Mouse (Mus musculus) cerebellum, adult 9-10 months (tissue): ENCODE data around the gene Mical2.

Source experiments
- DNase-seq: peaks from one replicate; pipeline ENCODE4 v3.0.0; 2022

Mical2 gene

DNA sequence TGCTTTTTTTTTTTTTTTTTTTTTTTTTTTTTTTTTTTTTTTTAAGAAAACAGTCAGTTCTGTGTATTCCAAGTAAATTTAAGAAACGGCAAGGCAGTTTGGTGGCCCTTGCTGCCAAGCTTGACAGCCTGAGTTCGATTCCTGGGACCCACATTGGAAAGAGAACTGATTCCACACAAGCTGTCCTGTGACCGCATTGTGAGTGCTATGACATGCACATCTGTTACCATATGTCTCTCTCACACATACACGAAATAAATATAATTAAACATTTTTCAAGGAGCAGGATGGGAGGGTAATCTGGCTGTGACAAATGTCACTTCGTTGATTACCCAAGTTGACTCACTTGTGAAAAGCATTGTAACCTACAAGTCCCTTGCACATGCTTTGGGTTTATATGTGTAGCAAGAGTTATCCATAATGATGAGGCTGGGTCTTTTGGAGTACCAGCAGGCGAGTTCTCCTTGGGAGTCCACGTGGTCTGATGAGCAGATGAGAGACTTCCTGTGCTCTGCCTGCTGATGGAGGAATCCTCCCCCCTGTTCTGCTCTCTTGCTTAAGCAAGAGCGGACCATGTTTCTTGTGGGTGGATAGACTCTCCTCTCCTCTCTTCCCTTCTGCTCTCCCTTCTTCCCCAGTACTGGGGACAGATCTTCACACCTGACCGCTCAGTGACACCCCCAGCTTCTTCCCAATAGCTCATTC is 58.1 kb downstream of the Mical2 start:
- DNase-seq: no peak

GRCm38 (mm10) chr7:112285573-112285972 is 59.9 kb downstream of the Mical2 start:
- no peak for DNase-seq

- no peak for DNase-seq
These were observed 62.9 kb downstream of the Mical2 start for GRCm38 (mm10) chr7:112288352-112289107.

DNA sequence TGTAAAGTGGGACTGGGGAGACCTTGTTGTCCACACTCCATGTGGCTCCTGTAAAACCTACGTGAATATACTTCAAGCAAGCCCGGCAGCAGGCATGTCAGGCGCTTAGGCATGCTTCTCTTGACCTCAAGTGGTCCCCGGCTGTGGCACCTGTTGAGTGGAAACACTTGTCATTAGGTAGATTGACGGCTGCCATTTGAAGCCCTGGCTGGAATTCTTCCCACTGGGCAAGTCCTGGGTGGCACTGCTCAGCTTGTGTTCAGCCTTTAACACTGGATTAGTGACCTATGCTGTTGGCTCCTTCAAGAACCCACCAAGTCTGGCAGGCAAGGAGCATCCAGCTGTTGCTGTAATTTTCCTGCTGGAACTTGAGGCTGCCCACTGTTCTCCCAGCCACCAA is 63.9 kb downstream of the Mical2 start:
- no peak for DNase-seq

DNA sequence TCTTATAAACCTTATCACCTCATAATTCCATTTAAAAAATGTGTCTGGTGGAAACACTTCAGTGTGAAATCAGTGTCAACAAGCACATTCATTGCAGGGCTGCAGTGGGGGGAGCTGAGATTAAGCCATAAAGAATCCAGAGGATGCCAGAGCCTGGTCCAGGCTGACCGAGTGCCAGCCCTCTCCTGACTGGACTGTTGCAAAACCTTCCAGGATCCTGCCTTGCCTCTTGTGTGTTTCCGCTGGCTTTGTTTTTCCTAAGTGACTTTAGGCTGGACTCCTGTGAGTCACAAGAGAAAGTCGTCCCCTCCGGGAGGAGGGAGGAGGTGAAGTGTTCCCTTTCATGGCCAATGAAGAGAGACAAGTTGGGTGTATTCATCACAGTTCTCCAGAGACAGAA is 64.3 kb downstream of the Mical2 start:
- DNase-seq: no peak

DNA sequence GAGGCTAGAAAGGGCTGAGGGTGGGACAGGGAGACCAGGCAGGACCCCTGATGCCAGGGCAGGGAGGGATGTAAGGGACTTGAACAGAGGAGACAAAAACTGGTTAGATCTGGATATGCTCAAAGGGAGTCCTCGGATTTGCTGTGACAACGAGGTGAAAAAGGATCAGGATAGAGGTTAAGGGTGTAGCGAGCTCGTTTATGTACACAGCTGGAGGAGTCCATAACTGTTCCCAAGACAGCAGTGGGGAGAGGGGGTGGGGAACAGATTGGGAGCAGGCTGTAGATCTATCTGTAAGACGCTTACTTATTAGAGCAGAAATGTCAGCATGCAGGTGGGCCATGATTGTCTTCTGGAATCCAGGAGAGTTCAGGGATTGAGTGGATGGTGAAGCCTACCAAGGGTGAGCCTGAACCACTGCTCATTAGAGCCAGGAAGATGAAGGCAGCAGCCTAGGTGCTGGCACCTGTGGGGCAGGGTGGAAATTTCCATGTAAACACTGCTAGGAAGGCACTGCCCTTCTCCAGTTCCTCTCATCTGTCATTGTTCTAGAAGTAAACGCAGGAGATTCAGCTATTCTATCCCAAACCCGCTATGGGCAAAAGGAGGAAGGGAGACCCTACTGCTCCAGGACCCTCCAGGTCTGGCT is 67.9 kb downstream of the Mical2 start:
- no peak for DNase-seq

DNA sequence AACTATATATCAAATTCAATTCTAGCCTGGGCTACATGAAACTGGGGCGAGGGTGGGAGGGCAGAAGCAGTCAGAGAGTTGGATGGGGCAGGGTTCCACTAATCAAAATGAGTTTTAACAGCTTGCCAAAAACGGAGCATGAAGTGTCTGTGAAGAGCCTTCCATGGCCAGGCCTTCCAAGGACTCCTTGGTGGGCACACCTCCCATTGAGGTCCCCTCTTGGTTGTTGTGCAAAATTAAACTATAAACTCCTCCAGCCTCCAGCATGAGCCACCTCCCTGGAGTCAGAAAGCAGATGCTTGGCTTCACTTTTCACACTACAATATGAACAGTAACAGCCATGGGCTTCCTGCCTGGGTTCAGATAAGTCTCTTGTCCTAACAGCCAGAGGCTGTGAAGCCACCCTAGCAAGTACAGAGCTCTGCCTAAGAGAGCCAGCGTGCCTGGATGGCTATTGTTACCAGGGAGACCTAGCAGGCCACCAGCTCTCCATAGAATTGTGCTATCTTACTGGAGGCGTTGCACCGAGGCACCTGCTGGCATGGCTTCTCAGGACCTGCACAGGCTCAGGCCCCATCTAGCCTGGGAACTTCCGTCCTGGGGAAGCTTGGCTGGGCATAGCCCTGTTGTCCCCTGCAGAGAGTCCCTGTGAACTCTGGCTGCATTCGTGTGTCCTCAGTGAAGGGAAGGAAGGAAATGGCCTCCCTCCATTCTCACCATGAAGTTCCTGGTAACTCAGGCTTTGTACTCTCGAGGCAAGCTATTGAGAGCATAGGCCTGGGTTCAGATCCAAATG is 70.0 kb downstream of the Mical2 start:
- DNase-seq: no peak

DNA sequence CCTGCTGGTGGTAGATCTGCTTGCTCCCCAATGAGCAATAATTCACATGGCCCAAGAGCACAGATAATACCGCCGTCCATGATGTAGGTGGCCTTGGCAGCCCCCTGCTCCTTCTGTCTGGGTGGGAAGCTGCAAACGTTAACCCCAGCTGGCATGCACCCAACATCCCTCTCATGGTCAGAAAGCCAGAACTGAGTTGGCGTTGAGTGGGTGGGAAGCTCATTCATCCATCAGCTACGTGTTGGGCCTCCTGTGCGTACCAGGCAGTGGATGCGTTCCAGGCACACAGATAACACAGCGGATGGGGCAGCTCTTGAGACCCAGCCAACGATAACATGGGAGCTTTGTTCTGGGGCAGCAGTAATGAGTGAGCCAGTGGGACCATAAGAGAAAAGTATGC is 72.4 kb downstream of the Mical2 start:
- DNase-seq: peak; percentile 74

DNA sequence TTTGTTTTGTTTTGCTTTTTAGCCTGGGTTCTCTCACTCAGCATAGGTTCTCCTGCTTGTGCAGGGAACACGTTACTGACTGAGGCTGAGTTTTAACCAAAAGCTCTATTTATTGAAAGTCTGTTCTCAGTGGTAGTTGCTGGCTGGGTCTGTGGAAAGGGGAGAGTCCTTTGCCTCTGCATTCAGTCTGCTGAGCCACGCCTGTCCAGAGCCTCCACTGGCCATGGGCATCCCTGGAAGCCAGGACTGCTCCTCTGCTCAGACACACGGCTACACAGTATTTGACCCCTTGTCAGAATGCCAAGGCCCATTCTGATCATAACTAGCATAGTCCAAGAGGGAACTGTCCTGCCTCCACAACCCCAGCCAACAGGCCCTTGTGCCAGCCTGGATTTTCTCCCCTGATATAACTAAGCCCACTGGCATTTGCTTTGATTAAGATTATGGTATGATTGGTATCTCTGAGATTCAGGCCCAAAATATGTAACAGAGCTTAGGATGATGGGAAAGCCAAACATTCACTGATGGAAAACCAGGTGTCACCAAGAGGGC is 73.3 kb downstream of the Mical2 start:
- no peak for DNase-seq

GRCm38 (mm10) chr7:112299521-112300096 is 74.0 kb downstream of the Mical2 start:
- DNase-seq: no peak

GRCm38 (mm10) chr7:112300141-112300540 is 74.5 kb downstream of the Mical2 start:
- peak; percentile 86 for DNase-seq

- DNase-seq: no peak
These were observed 75.4 kb downstream of the Mical2 start for GRCm38 (mm10) chr7:112301052-112301451.

DNA sequence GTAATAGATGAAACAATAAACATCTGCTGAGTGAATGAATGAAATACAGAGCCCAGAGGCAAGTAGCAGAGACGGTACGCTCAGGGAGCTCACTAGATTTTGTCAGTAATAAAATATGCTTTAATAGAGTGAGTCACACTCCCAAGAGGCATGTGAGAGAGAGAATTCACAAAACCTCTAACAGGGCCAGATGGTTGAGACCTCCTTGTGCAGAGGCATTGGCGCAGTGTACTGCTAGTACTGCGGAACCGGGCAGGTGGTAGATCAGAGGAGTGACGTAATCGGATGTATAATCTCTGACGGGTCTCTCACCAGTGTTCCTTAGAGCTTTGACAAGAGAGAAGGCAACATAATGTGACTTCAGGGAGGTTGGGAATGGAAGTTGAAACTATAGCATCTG is 78.7 kb downstream of the Mical2 start:
- DNase-seq: peak; percentile 79

DNA sequence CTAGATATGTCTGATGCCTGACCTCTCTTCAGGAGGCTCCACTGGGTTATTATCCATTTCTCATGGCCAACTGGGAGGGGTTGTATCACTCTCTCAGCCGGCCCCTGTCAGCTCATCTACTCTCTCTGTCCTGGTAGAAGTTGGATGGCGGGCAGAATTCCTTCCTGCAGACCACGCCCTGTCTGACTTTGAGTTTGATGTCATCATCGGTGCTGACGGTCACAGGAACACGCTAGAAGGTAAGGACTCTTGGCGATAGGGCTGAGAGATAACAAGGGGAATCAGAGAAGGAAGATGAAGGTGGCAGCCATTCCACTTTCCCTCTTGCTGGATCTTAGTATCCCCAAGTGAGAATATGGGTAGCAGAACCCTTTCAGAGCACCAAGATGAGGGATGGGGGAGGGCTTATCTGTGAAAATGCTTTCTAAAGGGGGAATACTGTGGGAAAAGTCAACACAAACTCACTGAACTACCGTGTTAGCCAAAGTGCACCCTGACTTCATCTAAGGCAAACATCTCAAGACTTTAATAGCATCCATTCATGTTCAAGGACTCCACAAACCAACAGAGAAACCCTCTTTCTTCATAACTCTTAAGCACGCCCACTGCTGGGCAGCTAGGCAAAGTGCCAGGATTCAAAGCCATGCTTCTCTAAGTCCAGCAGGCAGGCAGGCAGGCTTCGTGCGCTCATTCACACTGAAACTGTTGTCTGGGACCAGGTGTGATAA is 83.8 kb downstream of the Mical2 start:
- no peak for DNase-seq

GRCm38 (mm10) chr7:112310017-112310360 is 84.3 kb downstream of the Mical2 start:
- no peak for DNase-seq

DNA sequence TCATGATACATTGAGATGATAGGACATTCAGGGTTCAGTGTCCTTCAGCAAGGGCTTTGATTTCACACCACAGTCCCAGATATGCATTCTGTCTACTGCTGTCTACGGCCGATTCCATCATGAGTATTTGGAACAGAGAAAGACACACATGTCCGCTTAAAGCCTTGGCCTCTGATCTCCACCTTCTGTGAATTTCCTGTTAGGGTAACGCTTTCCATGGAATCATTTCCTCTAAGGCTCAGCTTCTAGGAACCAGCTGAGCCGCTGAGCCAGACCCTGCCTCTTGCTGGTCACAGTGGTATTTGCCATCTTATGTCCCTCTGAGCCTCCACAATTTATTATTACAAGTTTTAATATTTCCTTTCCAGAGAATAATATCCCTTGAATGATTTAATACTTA is 87.6 kb downstream of the Mical2 start:
- DNase-seq: no peak

DNA sequence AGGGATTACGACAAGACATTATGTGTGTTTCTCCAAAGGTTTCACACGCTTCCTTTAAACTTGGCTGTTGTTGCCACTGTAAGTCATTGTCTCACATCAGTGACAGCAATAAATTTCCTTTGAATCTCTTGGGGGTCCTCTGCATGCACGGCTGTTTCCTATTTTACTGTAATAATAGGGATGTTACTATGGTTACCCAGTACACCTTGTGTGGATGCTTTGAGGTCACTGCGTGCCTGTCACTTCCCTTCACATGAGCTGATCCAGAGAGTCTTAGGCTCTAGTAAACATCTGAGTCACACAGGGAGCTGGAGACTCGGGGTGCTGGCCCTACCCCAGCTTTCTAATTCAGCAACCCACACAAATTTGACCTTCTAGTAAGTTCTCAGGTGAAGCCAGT is 88.0 kb downstream of the Mical2 start:
- DNase-seq: no peak

- DNase-seq: no peak
These were observed 90.6 kb downstream of the Mical2 start for GRCm38 (mm10) chr7:112316239-112316638.

DNA sequence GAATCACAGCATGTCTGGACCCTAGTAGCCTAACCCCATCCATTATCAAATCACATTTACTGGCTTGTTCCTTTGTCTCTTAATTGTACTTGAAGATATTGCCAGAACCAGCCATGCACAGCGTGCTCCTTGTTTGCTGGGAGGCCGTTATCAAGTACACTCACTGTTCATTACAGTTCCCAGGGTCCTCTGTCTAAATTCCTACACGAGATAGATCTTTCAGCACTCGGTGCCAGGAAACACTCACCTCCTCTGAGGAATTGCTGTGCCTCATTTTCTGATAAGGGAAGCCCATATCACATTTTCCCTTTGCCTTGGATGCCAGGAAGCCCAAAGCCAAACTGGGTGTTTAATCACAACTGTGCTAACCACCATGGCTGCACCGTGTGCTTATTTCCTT is 91.8 kb downstream of the Mical2 start:
- DNase-seq: no peak

- no peak for DNase-seq
These were observed 92.7 kb downstream of the Mical2 start for GRCm38 (mm10) chr7:112318306-112318705.

- DNase-seq: peak; percentile 76
These were observed 93.8 kb downstream of the Mical2 start for GRCm38 (mm10) chr7:112319419-112319818.
